Mouse (Mus musculus): Measurements from ENCODE around the gene Acyp2.

The Acyp2 gene

GRCm38 (mm10) chr11:30572790-30573395 lies 76.5 kb downstream of the Acyp2 start:
- no peak for DNase-seq

GRCm38 (mm10) chr11:30570568-30570967 lies 78.8 kb downstream of the Acyp2 start:
- DNase-seq, result no peak

GRCm38 (mm10) chr11:30560215-30560614 lies 89.2 kb downstream of the Acyp2 start:
- no peak for DNase-seq

GRCm38 (mm10) chr11:30553408-30553807 lies 96.0 kb downstream of the Acyp2 start:
- DNase-seq, result no peak

GRCm38 (mm10) chr11:30517133-30517532 lies 132.3 kb downstream of the Acyp2 start:
- DNase-seq, result no peak

- no peak for DNase-seq
Measured at GRCm38 (mm10) chr11:30508178-30508577, 141.2 kb downstream of the Acyp2 start.

GRCm38 (mm10) chr11:30498738-30499355 lies 150.5 kb downstream of the Acyp2 start:
- DNase-seq, result no peak

GRCm38 (mm10) chr11:30497151-30497550 lies 152.2 kb downstream of the Acyp2 start:
- DNase-seq, result no peak

GRCm38 (mm10) chr11:30491515-30492260 lies 157.7 kb downstream of the Acyp2 start:
- DNase-seq, result no peak

- no peak for DNase-seq
Measured at GRCm38 (mm10) chr11:30488183-30488582, 161.2 kb downstream of the Acyp2 start.

GRCm38 (mm10) chr11:30483286-30483685 lies 166.1 kb downstream of the Acyp2 start:
- DNase-seq, result no peak

- DNase-seq, result peak; percentile 93
Measured at GRCm38 (mm10) chr11:30471751-30472593, 177.4 kb downstream of the Acyp2 start, which contains the start of gene 4930505A04Rik. Gene 4930505A04Rik, minus strand, starts transcription at chr11:30471827.

- no peak for DNase-seq
Measured at GRCm38 (mm10) chr11:30471187-30471586, 178.2 kb downstream of the Acyp2 start.

Measured in right cerebral cortex, adult 18-20 months (tissue).